Mouse (Mus musculus) hindbrain, embryonic 13.5 days (tissue): Measurements from ENCODE around the gene Nhlh1. TPM values are rescaled to one million over a fixed set of nuclear protein-coding genes. Genes with fewer than 3 reads are reported as not detected.
A peak's percentile ranks its signal among the peaks of the same experiment; 100 is the strongest.

Experiments used
- ATAC-seq: fragments of 200-750 bp; cut with Nextera tagmentation; 2 replicates; pipeline ENCODE4 v1.8.0; 2017; ENCODE audit warnings: moderate TSS enrichment; ENCODE audit not compliant: low FRiP score
- H3K27ac ChIP-seq: fragments of 300-500 bp; sonication (generic); 2 replicates; pipeline ENCODE4 v1.5.1; 2015; ENCODE audit warnings: inconsistent platforms, mild to moderate bottlenecking, moderate library complexity
- H3K27me3 ChIP-seq: fragments of 300-500 bp; sonication (generic); 2 replicates; pipeline ENCODE4 v1.6.1; 2015; ENCODE audit warnings: mild to moderate bottlenecking, inconsistent platforms
- H3K36me3 ChIP-seq: fragments of 300-500 bp; sonication (generic); 2 replicates; pipeline ENCODE4 v1.6.1; 2015; ENCODE audit warnings: mild to moderate bottlenecking, inconsistent platforms
- H3K4me1 ChIP-seq: fragments of 300-500 bp; sonication (generic); replicated peaks from 2 replicates; pipeline ENCODE4 v1.6.1; 2015; ENCODE audit warnings: inconsistent platforms
- H3K4me2 ChIP-seq: fragments of 300-500 bp; sonication (generic); 2 replicates; pipeline ENCODE4 v1.6.1; 2015; ENCODE audit warnings: inconsistent platforms, mild to moderate bottlenecking, moderate library complexity
- H3K4me3 ChIP-seq: fragments of 300-500 bp; sonication (generic); 2 replicates; pipeline ENCODE4 v1.5.1; 2015; ENCODE audit warnings: mild to moderate bottlenecking, inconsistent platforms
- H3K9ac ChIP-seq: fragments of 300-500 bp; sonication (generic); 2 replicates; pipeline ENCODE4 v1.6.1; 2015; ENCODE audit warnings: mild to moderate bottlenecking, inconsistent platforms
- H3K9me3 ChIP-seq: fragments of 300-500 bp; sonication (generic); 2 replicates; pipeline ENCODE4 v1.6.1; 2016; ENCODE audit warnings: inconsistent platforms
- WGBS: fragments of 180-500 bp; shearing (Covaris S2); methylation state at CpG from one replicate; pipeline ENCODE4 v1.1.7; 2015; 5-methylcytosine and 5-hydroxymethylcytosine counted together
- polyA plus RNA-seq: library from polyadenylated mRNA; unstranded; fragments of >200 nt; fragmentation: Nextera tagmentation; extraction: Ambion mirVana; gene quantifications from 2 replicates; pipeline ENCODE4 v1.2.1, GENCODE M21; 2015

Gene Nhlh1
- polyA plus RNA-seq, 1 experiment from 2014 or later = 9.8 TPM

- ATAC-seq = no peak
- WGBS = 90% methylated on average over 6 of the region's 6 CpGs
Measured at GRCm38 (mm10) chr1:172070227-172070626, 12.9 kb upstream of the Nhlh1 start.

GRCm38 (mm10) chr1:172064613-172065141 lies 7.3 kb upstream of the Nhlh1 start:
- no peak overlapping the region for H3K4me3 ChIP-seq
- WGBS = 49% methylated on average over 13 of the region's 13 CpGs
- peak overlapping the region; percentile 83 for H3K27ac ChIP-seq
- no peaks in the 10 kb centered on the region for H3K27me3 ChIP-seq
- peak overlapping the region; percentile 19; the same call in 1 of the 2 replicates for H3K9ac ChIP-seq
- H3K36me3 ChIP-seq = peaks cover 56% of the 10 kb centered on the region
- H3K9me3 ChIP-seq = no peaks in the 10 kb centered on the region
- H3K4me1 ChIP-seq = peaks cover 47% of the 10 kb centered on the region
- no peak overlapping the region for H3K4me2 ChIP-seq
- ATAC-seq = peak; percentile 45

More at GRCm38 (mm10) chr1:172070227-172070626, 12.9 kb upstream of the Nhlh1 start:
- no peak overlapping the region for H3K4me2 ChIP-seq
- peaks cover 100% of the 10 kb centered on the region for H3K36me3 ChIP-seq
- no peak overlapping the region for H3K4me3 ChIP-seq
- H3K9ac ChIP-seq = no peak overlapping the region
- H3K9me3 ChIP-seq = no peaks in the 10 kb centered on the region
- peaks cover 3% of the 10 kb centered on the region for H3K4me1 ChIP-seq
- H3K27me3 ChIP-seq = no peaks in the 10 kb centered on the region
- no peak overlapping the region for H3K27ac ChIP-seq

GRCm38 (mm10) chr1:172063291-172064023 lies 6.1 kb upstream of the Nhlh1 start:
- H3K9me3 ChIP-seq = no peaks in the 10 kb centered on the region
- 54% methylated on average over 4 of the region's 4 CpGs for WGBS
- H3K4me1 ChIP-seq = peaks cover 56% of the 10 kb centered on the region
- H3K36me3 ChIP-seq = peaks cover 43% of the 10 kb centered on the region
- no peaks in the 10 kb centered on the region for H3K27me3 ChIP-seq
- no peak overlapping the region for H3K27ac ChIP-seq
- no peak for ATAC-seq
- peak overlapping the region; percentile 49 for H3K9ac ChIP-seq
- no peak overlapping the region for H3K4me2 ChIP-seq
- H3K4me3 ChIP-seq = no peak overlapping the region

- H3K4me3 ChIP-seq = no peak overlapping the region
- H3K36me3 ChIP-seq = peaks cover 30% of the 10 kb centered on the region
- H3K4me1 ChIP-seq = peaks cover 70% of the 10 kb centered on the region
- 87% methylated on average over 2 of the region's 2 CpGs for WGBS
- ATAC-seq = no peak
- H3K9me3 ChIP-seq = no peaks in the 10 kb centered on the region
- peak overlapping the region; percentile 86; the same call in 1 of the 2 replicates for H3K27ac ChIP-seq
- no peaks in the 10 kb centered on the region for H3K27me3 ChIP-seq
- H3K4me2 ChIP-seq = no peak overlapping the region
- H3K9ac ChIP-seq = no peak overlapping the region
Measured at GRCm38 (mm10) chr1:172062101-172062500, 4.7 kb upstream of the Nhlh1 start.

GRCm38 (mm10) chr1:172061217-172061616 lies 3.8 kb upstream of the Nhlh1 start:
- ATAC-seq = no peak
- H3K4me2 ChIP-seq = no peak overlapping the region
- H3K27me3 ChIP-seq = no peaks in the 10 kb centered on the region
- peak overlapping the region; percentile 13; the same call in 1 of the 2 replicates for H3K9ac ChIP-seq
- WGBS = 16% methylated on average over 8 of the region's 8 CpGs
- H3K36me3 ChIP-seq = peaks cover 21% of the 10 kb centered on the region
- no peak overlapping the region for H3K4me3 ChIP-seq
- peaks cover 78% of the 10 kb centered on the region for H3K4me1 ChIP-seq
- peak overlapping the region; percentile 86 for H3K27ac ChIP-seq
- no peaks in the 10 kb centered on the region for H3K9me3 ChIP-seq

- no peak for ATAC-seq
Measured at GRCm38 (mm10) chr1:172060659-172061058, 3.3 kb upstream of the Nhlh1 start.

GRCm38 (mm10) chr1:172058874-172059273 lies 1.5 kb upstream of the Nhlh1 start:
- Histone ChIP-seq H3K36me3 (no peaks in the 10 kb centered on the region), H3K27me3 (no peaks in the 10 kb centered on the region), H3K4me2 (0 out of 2 replicates have a peak overlapping the region, but pooled peaks have one; percentile 1), H3K4me1 (peaks cover 81% of the 10 kb centered on the region), H3K9ac (no peak overlapping the region), H3K9me3 (no peaks in the 10 kb centered on the region), H3K4me3 (no peak overlapping the region), H3K27ac (peak overlapping the region; percentile 86)
- 39% methylated on average over 7 of the region's 7 CpGs for WGBS
- ATAC-seq = 0 out of 2 replicates have a peak, but pooled peaks have one; percentile 5

More at GRCm38 (mm10) chr1:172060659-172061058, 3.3 kb upstream of the Nhlh1 start:
- Histone ChIP-seq H3K4me2 (no peak overlapping the region), H3K4me3 (no peak overlapping the region), H3K9me3 (no peaks in the 10 kb centered on the region), H3K4me1 (peaks cover 84% of the 10 kb centered on the region), H3K27me3 (no peaks in the 10 kb centered on the region), H3K27ac (peak overlapping the region; percentile 86), H3K9ac (peak overlapping the region; percentile 13; the same call in 1 of the 2 replicates), H3K36me3 (peaks cover 15% of the 10 kb centered on the region)
- 30% methylated on average over 4 of the region's 4 CpGs for WGBS

GRCm38 (mm10) chr1:172058321-172058720 lies 948 bp upstream of the Nhlh1 start:
- WGBS = 33% methylated on average over 6 of the region's 6 CpGs
- H3K27me3 ChIP-seq = no peaks in the 10 kb centered on the region
- no peaks in the 10 kb centered on the region for H3K36me3 ChIP-seq
- 0 out of 2 replicates have a peak overlapping the region, but pooled peaks have one; percentile 2 for H3K4me3 ChIP-seq
- H3K9ac ChIP-seq = peak overlapping the region; percentile 40; the same call in 1 of the 2 replicates
- ATAC-seq = peak; percentile 22; the same call in 1 of the 2 replicates
- no peaks in the 10 kb centered on the region for H3K9me3 ChIP-seq
- peak overlapping the region; percentile 23 for H3K4me2 ChIP-seq
- H3K4me1 ChIP-seq = peaks cover 81% of the 10 kb centered on the region
- peak overlapping the region; percentile 86 for H3K27ac ChIP-seq

GRCm38 (mm10) chr1:172056251-172056650 lies 1.1 kb downstream of the Nhlh1 start:
- peak overlapping the region; percentile 60 for H3K9ac ChIP-seq
- no peaks in the 10 kb centered on the region for H3K9me3 ChIP-seq
- no peak for ATAC-seq
- H3K4me2 ChIP-seq = peak overlapping the region; percentile 72
- no peaks in the 10 kb centered on the region for H3K27me3 ChIP-seq
- H3K4me3 ChIP-seq = peak overlapping the region; percentile 42
- H3K36me3 ChIP-seq = no peaks in the 10 kb centered on the region
- peaks cover 78% of the 10 kb centered on the region for H3K4me1 ChIP-seq
- peak overlapping the region; percentile 86; the same call in 1 of the 2 replicates for H3K27ac ChIP-seq
- WGBS = 66% methylated on average over 4 of the region's 4 CpGs

GRCm38 (mm10) chr1:172053541-172054440 lies 3.6 kb downstream of the Nhlh1 start:
- Histone ChIP-seq H3K4me1 (peaks cover 74% of the 10 kb centered on the region), H3K27me3 (no peaks in the 10 kb centered on the region), H3K4me3 (peak overlapping the region; percentile 42), H3K9me3 (no peaks in the 10 kb centered on the region), H3K27ac (peak overlapping the region; percentile 36; the same call in 1 of the 2 replicates), H3K4me2 (peak overlapping the region; percentile 72), H3K9ac (peak overlapping the region; percentile 75), H3K36me3 (no peaks in the 10 kb centered on the region)
- 5% methylated on average over 42 of the region's 42 CpGs for WGBS
- ATAC-seq = no peak

GRCm38 (mm10) chr1:172052766-172053279 lies 4.5 kb downstream of the Nhlh1 start:
- Histone ChIP-seq H3K4me2 (peak overlapping the region; percentile 72), H3K4me1 (peaks cover 74% of the 10 kb centered on the region), H3K36me3 (no peaks in the 10 kb centered on the region), H3K27me3 (no peaks in the 10 kb centered on the region), H3K9me3 (no peaks in the 10 kb centered on the region), H3K4me3 (peak overlapping the region; percentile 42), H3K27ac (no peak overlapping the region), H3K9ac (peak overlapping the region; percentile 65; the same call in 1 of the 2 replicates)
- no peak for ATAC-seq
- 8% methylated on average over 10 of the region's 10 CpGs for WGBS
